Mouse (Mus musculus) limb, embryonic 15.5 days (tissue): ENCODE measurements around the gene Gm48551. TPM values are rescaled to one million over a fixed set of nuclear protein-coding genes. Genes with fewer than 3 reads are reported as not detected.
A peak's percentile ranks its signal among the peaks of the same experiment; 100 is the strongest.

Experiments used
- ATAC-seq: fragments of 200-750 bp; cut with Nextera tagmentation; 2 replicates; pipeline ENCODE4 v1.8.0; 2017; ENCODE audit warnings: low read depth, moderate TSS enrichment; ENCODE audit not compliant: insufficient number of reproducible peaks, low FRiP score, low TSS enrichment
- H3K27ac ChIP-seq: fragments of 300-500 bp; sonication (generic); 2 replicates; pipeline ENCODE4 v1.5.1; 2015; ENCODE audit warnings: moderate library complexity, mild to moderate bottlenecking, inconsistent platforms
- H3K27me3 ChIP-seq: fragments of 300-500 bp; sonication (generic); 2 replicates; pipeline ENCODE4 v1.6.1; 2015; ENCODE audit warnings: inconsistent platforms
- H3K36me3 ChIP-seq: fragments of 300-500 bp; sonication (generic); 2 replicates; pipeline ENCODE4 v1.6.1; 2015; ENCODE audit warnings: inconsistent platforms
- H3K4me1 ChIP-seq: fragments of 300-500 bp; sonication (generic); 2 replicates; pipeline ENCODE4 v1.6.1; 2015; ENCODE audit warnings: inconsistent platforms
- H3K4me2 ChIP-seq: fragments of 300-500 bp; sonication (generic); 2 replicates; pipeline ENCODE4 v1.6.1; 2015; ENCODE audit warnings: mild to moderate bottlenecking, inconsistent platforms
- H3K4me3 ChIP-seq: fragments of 300-500 bp; sonication (generic); 2 replicates; pipeline ENCODE4 v1.5.1; 2015; ENCODE audit warnings: mild to moderate bottlenecking, inconsistent platforms
- H3K9ac ChIP-seq: fragments of 300-500 bp; sonication (generic); 2 replicates; pipeline ENCODE4 v1.6.1; 2015; ENCODE audit warnings: inconsistent platforms
- H3K9me3 ChIP-seq: fragments of 300-500 bp; sonication (generic); 2 replicates; pipeline ENCODE4 v1.6.1; 2016; ENCODE audit warnings: inconsistent platforms
- WGBS: fragments of 180-500 bp; shearing (Covaris S2); methylation state at CpG from one replicate; pipeline ENCODE4 v1.1.7; 2015; 5-methylcytosine and 5-hydroxymethylcytosine counted together
- polyA plus RNA-seq: library from polyadenylated mRNA; unstranded; fragments of >200 nt; fragmentation: Nextera tagmentation; extraction: Ambion mirVana; gene quantifications from 2 replicates; pipeline ENCODE4 v1.2.1, GENCODE M21; 2015

The Gm48551 gene
- polyA plus RNA-seq, 1 experiment from 2014 or later = 3.1 TPM

- WGBS = 7% methylated on average over 12 of the region's 12 CpGs
- Histone ChIP-seq H3K27me3 (peaks cover 16% of the 10 kb centered on the region), H3K9ac (peak overlapping the region; percentile 78; the same call in 1 of the 2 replicates), H3K36me3 (peaks cover 19% of the 10 kb centered on the region), H3K4me3 (peak overlapping the region; percentile 79), H3K9me3 (no peaks in the 10 kb centered on the region), H3K4me2 (peak overlapping the region; percentile 84), H3K27ac (0 out of 2 replicates have a peak overlapping the region, but pooled peaks have one; percentile 77), H3K4me1 (peaks cover 32% of the 10 kb centered on the region)
- no peak for ATAC-seq
Observed at GRCm38 (mm10) chr10:81349146-81349545, 35.1 kb upstream of the Gm48551 start.

GRCm38 (mm10) chr10:81349961-81350350, 34.3 kb upstream of the Gm48551 start:
- peak overlapping the region; percentile 77 for H3K27ac ChIP-seq
- peak overlapping the region; percentile 79 for H3K4me3 ChIP-seq
- peaks cover 9% of the 10 kb centered on the region for H3K27me3 ChIP-seq
- H3K9ac ChIP-seq = peak overlapping the region; percentile 78
- peak; percentile 12; the same call in 1 of the 2 replicates for ATAC-seq
- WGBS = under 1% methylated on average over 29 of the region's 29 CpGs
- H3K4me1 ChIP-seq = peaks cover 32% of the 10 kb centered on the region
- peak overlapping the region; percentile 84 for H3K4me2 ChIP-seq
- H3K9me3 ChIP-seq = no peaks in the 10 kb centered on the region
- peaks cover 19% of the 10 kb centered on the region for H3K36me3 ChIP-seq

- H3K4me3 ChIP-seq = peak within 1 kb of the TSS; percentile 79
- ATAC-seq = peak; percentile 95
- WGBS = under 1% methylated on average over 54 of the region's 54 CpGs
- H3K9ac ChIP-seq = peak within 1 kb of the TSS; percentile 78
- H3K36me3 ChIP-seq = peaks cover 16% of the 10 kb centered on the region
- peaks cover 3% of the 10 kb centered on the region; the same call in 1 of the 2 replicates for H3K27me3 ChIP-seq
- peaks cover 32% of the 10 kb centered on the region for H3K4me1 ChIP-seq
- no peaks in the 10 kb centered on the region for H3K9me3 ChIP-seq
- peak within 1 kb of the TSS; percentile 84 for H3K4me2 ChIP-seq
- peak within 1 kb of the TSS; percentile 78 for H3K27ac ChIP-seq
Observed at GRCm38 (mm10) chr10:81350351-81351063, 33.8 kb upstream of the Gm48551 start, which contains the start of gene Hmg20b. Gene Hmg20b (minus strand): TSS chr10:81350480.

- H3K36me3 ChIP-seq = peaks cover 14% of the 10 kb centered on the region
- no peak for ATAC-seq
- 19% methylated on average over 9 of the region's 9 CpGs for WGBS
- H3K9ac ChIP-seq = no peak overlapping the region
- no peak overlapping the region for H3K4me3 ChIP-seq
- H3K9me3 ChIP-seq = no peaks in the 10 kb centered on the region
- peaks cover 30% of the 10 kb centered on the region for H3K4me1 ChIP-seq
- 0 out of 2 replicates have a peak overlapping the region, but pooled peaks have one; percentile 33 for H3K27ac ChIP-seq
- H3K27me3 ChIP-seq = 0 out of 2 replicates have a peak, but pooled peaks cover 3% of the 10 kb centered on the region
- no peak overlapping the region for H3K4me2 ChIP-seq
Observed at GRCm38 (mm10) chr10:81351678-81352291, 32.5 kb upstream of the Gm48551 start.

- no peaks in the 10 kb centered on the region for H3K9me3 ChIP-seq
- 62% methylated on average over 9 of the region's 9 CpGs for WGBS
- no peak for ATAC-seq
- 0 out of 2 replicates have a peak, but pooled peaks cover 3% of the 10 kb centered on the region for H3K36me3 ChIP-seq
- H3K9ac ChIP-seq = no peak overlapping the region
- no peak overlapping the region for H3K4me2 ChIP-seq
- peaks cover 27% of the 10 kb centered on the region for H3K4me1 ChIP-seq
- no peak overlapping the region for H3K27ac ChIP-seq
- H3K4me3 ChIP-seq = no peak overlapping the region
- H3K27me3 ChIP-seq = 0 out of 2 replicates have a peak, but pooled peaks cover 3% of the 10 kb centered on the region
Observed at GRCm38 (mm10) chr10:81354738-81355477, 29.4 kb upstream of the Gm48551 start.

- Histone ChIP-seq H3K36me3 (0 out of 2 replicates have a peak, but pooled peaks cover 6% of the 10 kb centered on the region), H3K27me3 (0 out of 2 replicates have a peak, but pooled peaks cover 3% of the 10 kb centered on the region), H3K27ac (no peak overlapping the region), H3K4me2 (no peak overlapping the region), H3K9me3 (no peaks in the 10 kb centered on the region), H3K4me3 (no peak overlapping the region), H3K4me1 (peaks cover 27% of the 10 kb centered on the region), H3K9ac (no peak overlapping the region)
- 78% methylated on average over 4 of the region's 4 CpGs for WGBS
- no peak for ATAC-seq
Observed at GRCm38 (mm10) chr10:81355533-81355932, 28.7 kb upstream of the Gm48551 start.

- Histone ChIP-seq H3K9ac (no peak overlapping the region), H3K4me1 (peaks cover 31% of the 10 kb centered on the region), H3K4me3 (peak overlapping the region; percentile 76; the same call in 1 of the 2 replicates), H3K27me3 (0 out of 2 replicates have a peak, but pooled peaks cover 3% of the 10 kb centered on the region), H3K36me3 (0 out of 2 replicates have a peak, but pooled peaks cover 7% of the 10 kb centered on the region), H3K27ac (no peak overlapping the region), H3K9me3 (no peaks in the 10 kb centered on the region), H3K4me2 (peak overlapping the region; percentile 97)
- 36% methylated on average over 12 of the region's 12 CpGs for WGBS
- no peak for ATAC-seq
Observed at GRCm38 (mm10) chr10:81356352-81356990, 27.8 kb upstream of the Gm48551 start.

GRCm38 (mm10) chr10:81356991-81357844, 27.0 kb upstream of the Gm48551 start, which contains the start of gene Mfsd12:
Gene Mfsd12 (plus strand): TSS chr10:81357491.
- Histone ChIP-seq H3K4me1 (peaks cover 31% of the 10 kb centered on the region), H3K4me3 (peak within 1 kb of the TSS; percentile 76), H3K9me3 (no peaks in the 10 kb centered on the region), H3K27me3 (0 out of 2 replicates have a peak, but pooled peaks cover 3% of the 10 kb centered on the region), H3K9ac (peak within 1 kb of the TSS; percentile 84), H3K4me2 (peak within 1 kb of the TSS; percentile 97), H3K36me3 (0 out of 2 replicates have a peak, but pooled peaks cover 7% of the 10 kb centered on the region), H3K27ac (peak within 1 kb of the TSS; percentile 38; the same call in 1 of the 2 replicates)
- ATAC-seq = peak; percentile 78
- WGBS = 2% methylated on average over 78 of the region's 79 CpGs

- H3K4me1 ChIP-seq = peaks cover 38% of the 10 kb centered on the region
- peak overlapping the region; percentile 76 for H3K4me3 ChIP-seq
- peaks cover 11% of the 10 kb centered on the region for H3K27me3 ChIP-seq
- ATAC-seq = no peak
- peaks cover 10% of the 10 kb centered on the region; the same call in 1 of the 2 replicates for H3K36me3 ChIP-seq
- WGBS = 30% methylated on average over 4 of the region's 4 CpGs
- H3K9ac ChIP-seq = peak overlapping the region; percentile 84; the same call in 1 of the 2 replicates
- peak overlapping the region; percentile 97 for H3K4me2 ChIP-seq
- H3K27ac ChIP-seq = 0 out of 2 replicates have a peak overlapping the region, but pooled peaks have one; percentile 7
- H3K9me3 ChIP-seq = no peaks in the 10 kb centered on the region
Observed at GRCm38 (mm10) chr10:81358209-81358608, 26.1 kb upstream of the Gm48551 start.

GRCm38 (mm10) chr10:81358841-81359240, 25.4 kb upstream of the Gm48551 start:
- peak overlapping the region; percentile 97; the same call in 1 of the 2 replicates for H3K4me2 ChIP-seq
- no peak overlapping the region for H3K9ac ChIP-seq
- H3K36me3 ChIP-seq = peaks cover 10% of the 10 kb centered on the region; the same call in 1 of the 2 replicates
- H3K27ac ChIP-seq = peak overlapping the region; percentile 7; the same call in 1 of the 2 replicates
- no peak for ATAC-seq
- H3K9me3 ChIP-seq = no peaks in the 10 kb centered on the region
- 46% methylated on average over 1 of the region's 1 CpGs for WGBS
- peaks cover 17% of the 10 kb centered on the region for H3K27me3 ChIP-seq
- H3K4me3 ChIP-seq = no peak overlapping the region
- H3K4me1 ChIP-seq = peaks cover 44% of the 10 kb centered on the region
